Mouse (Mus musculus): ENCODE measurements around the gene Emc7. TPM values are rescaled to one million over a fixed set of nuclear protein-coding genes. Genes with fewer than 3 reads are reported as not detected.
"Not testable (repeated sequence)": the region's sequence is repeated elsewhere in the genome, so short reads cannot be mapped to it uniquely, and the experiment has no call there.

Emc7 gene
- total RNA-seq (2014; rRNA removed) (16.8 and 19.5 TPM in 2 replicates), polyA plus RNA-seq (2015; fragmentation: Nextera tagmentation; extraction: Ambion mirVana) (33.1 and 33.5 TPM in 2 replicates)

- Histone ChIP-seq H3K27ac (ENCODE audit: low read depth, low read length) (peak within 1 kb of the TSS; percentile 89), H3K9me3 (ENCODE audit: low read length) (no peaks in the 10 kb centered on the region), H3K4me2 (ENCODE audit: low read depth, low read length, poor library complexity, severe bottlenecking) (peak within 1 kb of the TSS; percentile 78), H3K4me1 (ENCODE audit: insufficient read depth, low read length) (no peaks in the 10 kb centered on the region), H3K4me3 (ENCODE audit: low read depth, low read length) (peak within 1 kb of the TSS; percentile 94), H3K27me3 (ENCODE audit: insufficient read depth, low read length) (no peaks in the 10 kb centered on the region), H3K36me3 (ENCODE audit: insufficient read depth, low read length) (no peaks in the 10 kb centered on the region), H3K9ac (replicated peaks; ENCODE audit: low read length, poor library complexity, severe bottlenecking) (peak within 1 kb of the TSS; percentile 97)
- WGBS: 1% methylated on average over 49 of the region's 49 CpGs
- peak; percentile 97 for ATAC-seq (ENCODE audit: low FRiP score)
- DNase-seq (ENCODE audit: low spot score): peak; percentile 98
- no peak for TF ChIP-seq CTCF (IDR thresholded peaks at IDR 0.05)
These were observed at the start of gene Emc7 for GRCm38 (mm10) chr2:112454862-112455564. TSS of gene Emc7 (plus strand) at chr2:112454997.

- H3K9ac ChIP-seq (replicated peaks; ENCODE audit: low read length, poor library complexity, severe bottlenecking): no peak overlapping the region
- H3K4me1 ChIP-seq (ENCODE audit: insufficient read depth, low read length): no peaks in the 10 kb centered on the region
- ATAC-seq (ENCODE audit: low FRiP score) (no peak), DNase-seq (ENCODE audit: low spot score) (no peak)
- H3K27me3 ChIP-seq (ENCODE audit: insufficient read depth, low read length): no peaks in the 10 kb centered on the region
- WGBS: 91% methylated on average over 3 of the region's 3 CpGs
- no peak overlapping the region for H3K4me2 ChIP-seq (ENCODE audit: low read depth, low read length, poor library complexity, severe bottlenecking)
- H3K36me3 ChIP-seq (ENCODE audit: insufficient read depth, low read length): peaks cover 10% of the 10 kb centered on the region
- TF ChIP-seq CTCF (IDR thresholded peaks at IDR 0.05): no peak
- no peaks in the 10 kb centered on the region for H3K9me3 ChIP-seq (ENCODE audit: low read length)
- H3K27ac ChIP-seq (ENCODE audit: low read depth, low read length): no peak overlapping the region
- no peak overlapping the region for H3K4me3 ChIP-seq (ENCODE audit: low read depth, low read length)
These were observed 47.8 kb upstream of the Emc7 start for GRCm38 (mm10) chr2:112407030-112407429.

GRCm38 (mm10) chr2:112425308-112425707 is 29.5 kb upstream of the Emc7 start:
- no peaks in the 10 kb centered on the region for H3K4me1 ChIP-seq (ENCODE audit: insufficient read depth, low read length)
- no peak overlapping the region for H3K9ac ChIP-seq (replicated peaks; ENCODE audit: low read length, poor library complexity, severe bottlenecking)
- DNase-seq (ENCODE audit: low spot score) (no peak), ATAC-seq (ENCODE audit: low FRiP score) (no peak)
- no peak overlapping the region for H3K27ac ChIP-seq (ENCODE audit: low read depth, low read length)
- H3K4me2 ChIP-seq (ENCODE audit: low read depth, low read length, poor library complexity, severe bottlenecking): no peak overlapping the region
- no peaks in the 10 kb centered on the region for H3K9me3 ChIP-seq (ENCODE audit: low read length)
- H3K27me3 ChIP-seq (ENCODE audit: insufficient read depth, low read length): no peaks in the 10 kb centered on the region
- no peaks in the 10 kb centered on the region for H3K36me3 ChIP-seq (ENCODE audit: insufficient read depth, low read length)
- no peak for TF ChIP-seq CTCF (IDR thresholded peaks at IDR 0.05)
- WGBS: 75% methylated on average over 3 of the region's 3 CpGs
- no peak overlapping the region for H3K4me3 ChIP-seq (ENCODE audit: low read depth, low read length)

GRCm38 (mm10) chr2:112428534-112428933 is 26.3 kb upstream of the Emc7 start:
- not testable (repeated sequence) for H3K9ac ChIP-seq (replicated peaks; ENCODE audit: low read length, poor library complexity, severe bottlenecking); H3K27ac ChIP-seq (ENCODE audit: low read depth, low read length); H3K4me3 ChIP-seq (ENCODE audit: low read depth, low read length); H3K4me2 ChIP-seq (ENCODE audit: low read depth, low read length, poor library complexity, severe bottlenecking); H3K27me3 ChIP-seq (ENCODE audit: insufficient read depth, low read length); H3K9me3 ChIP-seq (ENCODE audit: low read length); DNase-seq (ENCODE audit: low spot score); H3K4me1 ChIP-seq (ENCODE audit: insufficient read depth, low read length); H3K36me3 ChIP-seq (ENCODE audit: insufficient read depth, low read length); ATAC-seq (ENCODE audit: low FRiP score)
- 90% methylated on average over 3 of the region's 3 CpGs for WGBS

GRCm38 (mm10) chr2:112429665-112430064 is 25.1 kb upstream of the Emc7 start:
- no peak overlapping the region for H3K4me2 ChIP-seq (ENCODE audit: low read depth, low read length, poor library complexity, severe bottlenecking)
- no peak for TF ChIP-seq CTCF (IDR thresholded peaks at IDR 0.05)
- H3K36me3 ChIP-seq (ENCODE audit: insufficient read depth, low read length): no peaks in the 10 kb centered on the region
- WGBS: 89% methylated on average over 4 of the region's 4 CpGs
- H3K9me3 ChIP-seq (ENCODE audit: low read length): no peaks in the 10 kb centered on the region
- no peak overlapping the region for H3K9ac ChIP-seq (replicated peaks; ENCODE audit: low read length, poor library complexity, severe bottlenecking)
- H3K27me3 ChIP-seq (ENCODE audit: insufficient read depth, low read length): no peaks in the 10 kb centered on the region
- no peak for ATAC-seq (ENCODE audit: low FRiP score)
- no peak overlapping the region for H3K27ac ChIP-seq (ENCODE audit: low read depth, low read length)
- no peaks in the 10 kb centered on the region for H3K4me1 ChIP-seq (ENCODE audit: insufficient read depth, low read length)
- DNase-seq (ENCODE audit: low spot score): no peak
- no peak overlapping the region for H3K4me3 ChIP-seq (ENCODE audit: low read depth, low read length)

GRCm38 (mm10) chr2:112430403-112430802 is 24.4 kb upstream of the Emc7 start:
- Histone ChIP-seq H3K36me3 (ENCODE audit: insufficient read depth, low read length) (no peaks in the 10 kb centered on the region), H3K9ac (replicated peaks; ENCODE audit: low read length, poor library complexity, severe bottlenecking) (no peak overlapping the region), H3K4me1 (ENCODE audit: insufficient read depth, low read length) (no peaks in the 10 kb centered on the region), H3K4me2 (ENCODE audit: low read depth, low read length, poor library complexity, severe bottlenecking) (no peak overlapping the region), H3K4me3 (ENCODE audit: low read depth, low read length) (no peak overlapping the region), H3K27ac (ENCODE audit: low read depth, low read length) (no peak overlapping the region), H3K9me3 (ENCODE audit: low read length) (no peaks in the 10 kb centered on the region), H3K27me3 (ENCODE audit: insufficient read depth, low read length) (no peaks in the 10 kb centered on the region)
- no peak for ATAC-seq (ENCODE audit: low FRiP score)
- no peak for DNase-seq (ENCODE audit: low spot score)
- no peak for TF ChIP-seq CTCF (IDR thresholded peaks at IDR 0.05)
- 82% methylated on average over 5 of the region's 5 CpGs for WGBS
